Mouse (Mus musculus): Measurements from ENCODE around the gene Rap1gap.

Gene Rap1gap

DNA sequence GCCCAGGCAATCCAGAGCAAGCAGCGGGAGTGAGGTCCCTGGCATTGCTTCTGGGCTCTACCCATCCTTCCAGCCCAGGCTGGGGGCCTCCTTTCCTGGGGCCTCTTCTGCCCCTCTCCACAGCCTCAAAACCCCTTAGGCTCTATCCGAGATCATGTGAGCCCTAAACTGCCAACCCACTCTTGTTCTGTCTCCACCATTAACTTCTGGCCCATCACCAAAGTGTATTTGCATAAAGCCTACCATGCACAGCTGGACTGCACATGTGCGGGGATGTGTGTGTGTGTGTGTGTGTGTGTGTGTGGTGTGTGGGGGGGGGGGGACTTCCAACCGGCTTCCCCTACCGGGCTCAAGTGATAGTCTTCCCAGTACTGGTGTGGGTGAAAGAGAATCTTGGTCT is 109.5 kb downstream of the Rap1gap start:
- no peak for DNase-seq (ENCODE audit: low spot score in 2 of 2)

DNA sequence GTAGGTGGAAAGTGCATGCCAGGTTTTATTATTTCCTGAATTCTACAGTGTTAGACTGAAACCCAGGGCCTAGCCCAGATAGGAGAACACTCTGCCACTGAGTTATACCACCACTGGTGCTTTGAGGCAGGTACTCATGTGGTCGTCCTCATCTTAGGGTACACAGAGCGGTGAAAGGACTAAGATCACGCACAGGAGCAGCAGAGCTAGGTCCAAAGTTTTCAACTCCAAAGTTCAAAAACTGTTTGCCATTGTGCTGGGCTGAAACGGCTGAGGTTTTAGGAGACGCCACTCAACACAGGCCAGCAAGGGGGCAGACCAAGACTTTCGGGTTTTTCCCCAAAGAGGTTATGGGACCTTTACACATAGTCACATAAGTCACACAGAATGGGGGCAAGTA is 110.0 kb downstream of the Rap1gap start:
- DNase-seq (ENCODE audit: low spot score in 2 of 2) = no peak

DNA sequence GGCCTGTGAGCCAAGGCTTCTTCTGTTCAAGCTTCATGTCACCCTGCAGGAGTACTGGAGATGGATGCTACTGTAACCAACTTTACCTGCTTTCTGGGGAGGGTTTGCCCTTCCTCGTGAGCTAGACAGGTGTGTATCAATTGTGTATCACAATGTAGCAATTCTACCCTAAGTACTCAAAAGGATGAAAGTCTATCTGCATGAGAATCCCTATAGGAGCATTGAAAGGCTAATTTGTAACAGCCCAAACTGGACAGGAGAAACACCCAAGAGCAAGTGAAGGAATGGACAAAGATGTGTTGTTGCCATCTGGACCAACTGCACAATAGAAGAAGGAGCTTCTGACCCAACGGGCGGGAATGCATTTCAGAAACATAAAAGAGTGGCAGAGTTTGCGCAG is 113.3 kb downstream of the Rap1gap start:
- no peak for DNase-seq (ENCODE audit: low spot score in 2 of 2)

DNA sequence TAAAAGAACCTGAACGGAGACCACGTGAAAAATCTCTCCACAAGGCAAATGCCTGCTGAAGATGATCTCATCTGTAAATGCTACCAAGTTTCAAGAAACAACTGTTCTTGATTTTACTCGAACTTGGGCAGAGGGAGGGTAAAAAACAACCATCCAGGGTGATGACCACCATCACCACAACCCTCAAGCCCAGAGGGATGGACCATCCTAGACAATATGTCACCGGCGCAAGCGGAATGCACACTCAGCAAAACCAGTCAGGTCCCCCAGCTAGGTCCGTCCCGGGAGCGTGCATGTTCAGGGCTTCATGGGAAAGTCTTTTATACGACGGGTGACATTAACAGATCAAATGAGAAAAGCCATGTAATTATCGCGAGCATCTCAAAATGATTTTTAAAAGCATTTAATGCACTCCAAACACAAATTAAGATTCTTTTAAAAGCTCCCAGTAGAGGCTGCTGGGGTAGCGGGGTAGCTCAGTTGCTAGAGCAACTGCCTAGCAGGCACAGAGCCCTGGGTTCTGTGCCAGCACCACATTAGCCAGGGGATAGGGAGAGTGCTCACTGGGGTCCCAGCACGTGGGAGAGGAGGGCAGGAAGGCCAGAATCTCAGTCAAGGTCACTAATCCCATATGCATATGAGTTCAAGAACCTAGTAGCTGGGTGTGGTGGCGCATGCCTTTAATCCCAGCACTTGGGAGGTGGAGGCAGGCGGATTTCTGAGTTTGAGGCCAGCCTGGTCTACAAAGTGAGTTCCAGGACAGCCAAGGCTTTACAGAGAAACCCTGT is 114.1 kb downstream of the Rap1gap start:
- no peak for DNase-seq (ENCODE audit: low spot score in 2 of 2)
